Mouse (Mus musculus) midbrain, embryonic 10.5 days (tissue): Measurements from ENCODE around the gene Itsn1. TPM values are rescaled to one million over a fixed set of nuclear protein-coding genes. Genes with fewer than 3 reads are reported as not detected.

Experiments
- DNase-seq: peaks from one replicate; pipeline ENCODE4 v3.0.0-alpha.2; 2017; ENCODE audit warnings: low spot score
- H3K27ac ChIP-seq: fragments of 300-500 bp; sonication (generic); replicated peaks from 2 replicates; pipeline ENCODE4 v1.5.1; 2016; ENCODE audit warnings: mild to moderate bottlenecking
- H3K27me3 ChIP-seq: fragments of 300-500 bp; sonication (generic); 2 replicates; pipeline ENCODE4 v1.6.1; 2016; ENCODE audit warnings: low read depth, mild to moderate bottlenecking; ENCODE audit not compliant: poor library complexity, severe bottlenecking
- H3K36me3 ChIP-seq: fragments of 300-500 bp; sonication (generic); 2 replicates; pipeline ENCODE4 v1.6.1; 2016; ENCODE audit warnings: mild to moderate bottlenecking, moderate library complexity
- H3K4me1 ChIP-seq: fragments of 300-500 bp; sonication (generic); 2 replicates; pipeline ENCODE4 v1.6.1; 2016
- H3K4me3 ChIP-seq: fragments of 300-500 bp; sonication (generic); 2 replicates; pipeline ENCODE4 v1.5.1; 2016; ENCODE audit warnings: mild to moderate bottlenecking, moderate library complexity
- H3K9me3 ChIP-seq: fragments of 300-500 bp; sonication (generic); replicated peaks from 2 replicates; pipeline ENCODE4 v1.6.1; 2016; ENCODE audit warnings: mild to moderate bottlenecking
- WGBS: fragments of 180-500 bp; shearing (Covaris S2); methylation state at CpG from one replicate; pipeline ENCODE4 v1.1.7; 2016; 5-methylcytosine and 5-hydroxymethylcytosine counted together
- polyA plus RNA-seq: library from polyadenylated mRNA; unstranded; fragments of >200 nt; fragmentation: Nextera tagmentation; extraction: Ambion mirVana; gene quantifications from 2 replicates; pipeline ENCODE4 v1.2.1, GENCODE M21; 2016

The Itsn1 gene
- polyA plus RNA-seq, 1 experiment from 2014 or later = 49.5 TPM

GRCm38 (mm10) chr16:91810235-91810634, 81.2 kb downstream of the Itsn1 start:
- no peaks in the 10 kb centered on the region for H3K27me3 ChIP-seq
- no peak overlapping the region for H3K27ac ChIP-seq
- H3K4me1 ChIP-seq = no peaks in the 10 kb centered on the region
- H3K9me3 ChIP-seq = no peaks in the 10 kb centered on the region
- H3K36me3 ChIP-seq = peaks cover 90% of the 10 kb centered on the region
- DNase-seq = no peak
- no peak overlapping the region for H3K4me3 ChIP-seq
- WGBS = 96% methylated on average over 7 of the region's 7 CpGs

DNA sequence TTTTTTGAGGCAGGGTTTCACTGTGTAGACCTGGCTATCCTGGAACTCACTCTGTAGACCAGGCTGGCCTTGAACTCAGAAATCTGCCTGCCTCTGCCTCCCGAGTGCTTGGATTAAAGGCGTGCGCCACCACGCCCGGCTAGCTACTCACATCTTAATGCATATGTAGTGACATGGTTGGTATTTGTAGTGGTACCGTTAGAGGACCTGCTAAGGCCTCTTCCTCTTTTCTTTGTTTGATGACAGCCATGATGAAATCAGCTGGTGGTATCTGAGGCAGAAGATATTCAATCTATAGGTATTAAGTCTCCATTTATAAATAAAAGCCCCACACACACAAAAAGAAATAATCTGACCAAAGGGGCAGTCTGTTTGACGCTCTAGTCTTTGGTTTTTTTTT, 82.3 kb downstream of the Itsn1 start:
- Histone ChIP-seq H3K9me3 (no peaks in the 10 kb centered on the region), H3K4me3 (no peak overlapping the region), H3K4me1 (no peaks in the 10 kb centered on the region), H3K36me3 (peaks cover 92% of the 10 kb centered on the region), H3K27me3 (no peaks in the 10 kb centered on the region), H3K27ac (no peak overlapping the region)
- no peak for DNase-seq
- WGBS = 94% methylated on average over 7 of the region's 7 CpGs

DNA sequence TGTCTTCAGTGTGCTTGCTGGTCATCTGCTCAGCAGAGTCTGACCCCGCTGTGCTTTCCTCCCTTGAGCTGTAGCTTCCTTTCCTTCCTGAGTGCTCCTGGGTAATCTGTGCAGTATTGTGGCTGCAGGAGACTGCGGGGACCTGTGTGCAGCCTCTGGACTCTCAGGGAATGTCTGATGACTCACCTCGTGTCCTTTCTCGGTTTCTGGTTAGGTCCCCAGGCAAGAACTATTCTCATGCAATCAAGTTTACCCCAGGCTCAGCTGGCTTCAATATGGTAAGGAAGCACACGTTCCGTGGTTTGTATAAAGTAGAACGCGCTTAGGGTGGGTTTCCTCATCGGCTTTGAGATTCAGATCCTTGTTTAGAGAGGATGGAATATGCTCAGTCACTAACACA, 82.8 kb downstream of the Itsn1 start:
- DNase-seq = no peak
- no peaks in the 10 kb centered on the region for H3K9me3 ChIP-seq
- H3K27ac ChIP-seq = no peak overlapping the region
- H3K36me3 ChIP-seq = peaks cover 93% of the 10 kb centered on the region
- H3K27me3 ChIP-seq = no peaks in the 10 kb centered on the region
- WGBS = 96% methylated on average over 9 of the region's 9 CpGs
- no peak overlapping the region for H3K4me3 ChIP-seq
- no peaks in the 10 kb centered on the region for H3K4me1 ChIP-seq

DNA sequence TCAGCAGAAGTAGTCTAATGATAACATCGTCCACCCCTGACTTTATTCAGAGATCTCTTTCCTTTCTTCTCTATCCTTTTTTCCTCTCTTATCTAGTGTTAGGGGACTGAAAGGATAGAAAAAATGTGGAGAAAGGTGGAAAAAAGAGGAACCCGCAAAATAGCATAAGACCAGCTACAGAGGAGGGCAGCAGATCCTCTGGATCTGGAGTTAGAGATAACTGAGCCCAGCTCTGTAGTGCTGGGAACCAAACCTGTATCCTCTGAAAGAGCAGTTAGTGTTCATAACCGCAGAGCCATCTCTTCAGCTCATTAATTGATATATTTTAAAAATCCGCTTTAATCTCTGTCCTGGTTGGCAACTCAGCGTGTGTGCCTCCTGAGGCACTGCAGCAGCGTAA, 84.5 kb downstream of the Itsn1 start:
- Histone ChIP-seq H3K27me3 (no peaks in the 10 kb centered on the region), H3K4me3 (no peak overlapping the region), H3K9me3 (no peaks in the 10 kb centered on the region; the same call in 1 of the 2 replicates), H3K4me1 (no peaks in the 10 kb centered on the region), H3K27ac (no peak overlapping the region), H3K36me3 (peaks cover 95% of the 10 kb centered on the region)
- 90% methylated on average over 6 of the region's 6 CpGs for WGBS
- no peak for DNase-seq

DNA sequence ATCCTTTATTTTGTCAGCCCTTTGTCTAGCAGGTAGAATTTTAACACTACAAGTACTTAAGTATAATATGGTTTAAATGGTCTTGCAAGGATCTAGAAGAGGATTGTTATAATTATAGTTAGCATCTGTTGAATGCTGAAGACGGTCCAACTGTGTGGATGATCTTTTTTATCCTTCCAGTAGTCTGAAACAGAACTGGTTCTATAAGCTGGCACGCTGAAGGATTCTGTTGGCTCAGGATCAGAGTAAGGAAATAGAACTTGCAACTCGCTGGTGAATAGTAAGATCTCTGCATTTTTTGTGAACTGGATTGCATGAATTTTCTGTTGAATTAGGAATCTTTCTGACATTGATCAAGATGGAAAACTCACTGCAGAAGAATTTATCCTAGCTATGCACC, 86.0 kb downstream of the Itsn1 start:
- Histone ChIP-seq H3K36me3 (peaks cover 95% of the 10 kb centered on the region), H3K27me3 (no peaks in the 10 kb centered on the region)
- WGBS = 94% methylated on average over 3 of the region's 3 CpGs

DNA sequence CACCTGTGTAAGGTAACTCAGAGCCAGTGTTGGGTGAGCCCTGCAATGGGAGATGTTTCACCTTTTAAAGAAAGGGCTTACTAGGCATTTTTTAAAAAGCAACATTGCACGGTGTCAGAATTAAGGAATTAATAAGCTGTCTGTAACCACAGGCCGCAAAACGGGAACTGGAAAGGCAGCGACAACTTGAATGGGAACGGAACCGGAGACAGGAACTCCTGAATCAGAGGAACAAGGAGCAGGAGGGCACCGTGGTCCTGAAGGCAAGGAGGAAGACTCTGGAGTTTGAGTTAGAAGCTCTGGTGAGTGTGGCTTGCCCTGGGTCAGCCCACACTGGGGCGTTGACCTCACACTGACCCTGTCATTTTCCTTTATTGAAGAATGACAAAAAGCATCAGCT, 91.2 kb downstream of the Itsn1 start:
- H3K4me3 ChIP-seq = no peak overlapping the region
- 94% methylated on average over 8 of the region's 8 CpGs for WGBS
- peaks cover 89% of the 10 kb centered on the region for H3K36me3 ChIP-seq
- H3K4me1 ChIP-seq = no peaks in the 10 kb centered on the region
- no peaks in the 10 kb centered on the region; the same call in 1 of the 2 replicates for H3K9me3 ChIP-seq
- no peaks in the 10 kb centered on the region for H3K27me3 ChIP-seq
- no peak for DNase-seq
- H3K27ac ChIP-seq = no peak overlapping the region

More for the DNA sequence above, 86.0 kb downstream of the Itsn1 start:
- H3K4me1 ChIP-seq = no peaks in the 10 kb centered on the region
- no peak overlapping the region for H3K27ac ChIP-seq
- no peak overlapping the region for H3K4me3 ChIP-seq
- no peak for DNase-seq
- no peaks in the 10 kb centered on the region; the same call in 1 of the 2 replicates for H3K9me3 ChIP-seq

DNA sequence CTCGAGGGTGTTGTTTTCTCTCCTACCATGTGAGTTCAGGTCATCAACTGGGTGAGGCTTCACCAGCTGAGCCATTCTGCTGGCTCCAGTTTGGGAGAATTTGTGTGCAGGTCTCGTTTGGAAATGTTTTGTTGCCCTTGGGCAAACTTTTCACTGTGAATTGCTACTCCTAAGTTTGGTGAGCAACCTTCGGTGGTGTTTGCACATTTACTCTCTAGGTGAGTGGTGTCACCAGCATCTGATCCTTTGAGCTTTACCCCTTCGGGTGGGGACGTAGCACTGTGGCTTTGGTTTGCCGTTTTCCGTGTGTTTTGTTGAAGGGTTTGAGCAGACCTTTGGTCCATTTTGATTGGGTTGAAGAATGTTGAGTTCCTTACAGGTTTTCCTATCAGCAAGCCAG, 93.2 kb downstream of the Itsn1 start:
- Histone ChIP-seq H3K27ac (no peak overlapping the region), H3K4me3 (no peak overlapping the region), H3K27me3 (no peaks in the 10 kb centered on the region), H3K4me1 (peaks cover 18% of the 10 kb centered on the region), H3K36me3 (peaks cover 83% of the 10 kb centered on the region), H3K9me3 (no peaks in the 10 kb centered on the region; the same call in 1 of the 2 replicates)
- DNase-seq = no peak
- WGBS = 92% methylated on average over 7 of the region's 7 CpGs

DNA sequence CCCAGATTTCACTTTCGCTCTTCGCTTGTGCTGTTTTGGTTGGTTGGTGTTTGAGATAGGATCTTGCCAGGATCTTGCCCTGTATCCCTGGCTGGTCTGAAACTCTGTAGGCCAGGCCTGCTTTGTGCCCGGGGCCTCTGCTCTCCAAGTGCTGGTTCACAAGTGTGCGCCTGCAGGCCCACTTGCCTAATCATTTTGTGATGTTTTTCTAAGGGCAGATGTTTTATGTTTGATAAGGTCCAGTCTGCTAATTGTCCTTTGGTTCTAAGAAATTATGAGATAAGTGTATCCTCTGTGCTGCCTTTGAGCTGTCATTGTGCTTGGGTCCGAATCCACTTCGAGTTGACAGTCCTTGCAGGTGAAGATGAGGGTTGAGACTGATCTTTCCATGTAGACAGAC, 93.7 kb downstream of the Itsn1 start:
- H3K36me3 ChIP-seq = peaks cover 83% of the 10 kb centered on the region
- WGBS = 94% methylated on average over 6 of the region's 6 CpGs
- H3K27me3 ChIP-seq = no peaks in the 10 kb centered on the region
- H3K4me3 ChIP-seq = no peak overlapping the region
- DNase-seq = no peak
- no peaks in the 10 kb centered on the region; the same call in 1 of the 2 replicates for H3K9me3 ChIP-seq
- H3K4me1 ChIP-seq = peaks cover 22% of the 10 kb centered on the region
- no peak overlapping the region for H3K27ac ChIP-seq

GRCm38 (mm10) chr16:91825774-91826325, 96.8 kb downstream of the Itsn1 start:
- no peak for DNase-seq
- Histone ChIP-seq H3K36me3 (peaks cover 82% of the 10 kb centered on the region), H3K9me3 (no peaks in the 10 kb centered on the region), H3K4me1 (peaks cover 46% of the 10 kb centered on the region), H3K27me3 (no peaks in the 10 kb centered on the region), H3K27ac (no peak overlapping the region), H3K4me3 (no peak overlapping the region)
- 71% methylated on average over 9 of the region's 9 CpGs for WGBS

GRCm38 (mm10) chr16:91826893-91827292, 97.8 kb downstream of the Itsn1 start:
- WGBS = 26% methylated on average over 2 of the region's 2 CpGs
- Histone ChIP-seq H3K36me3 (peaks cover 82% of the 10 kb centered on the region), H3K27ac (peak overlapping the region; percentile 73), H3K27me3 (no peaks in the 10 kb centered on the region), H3K9me3 (no peaks in the 10 kb centered on the region), H3K4me1 (peaks cover 49% of the 10 kb centered on the region), H3K4me3 (no peak overlapping the region)
- peak; percentile 39 for DNase-seq

DNA sequence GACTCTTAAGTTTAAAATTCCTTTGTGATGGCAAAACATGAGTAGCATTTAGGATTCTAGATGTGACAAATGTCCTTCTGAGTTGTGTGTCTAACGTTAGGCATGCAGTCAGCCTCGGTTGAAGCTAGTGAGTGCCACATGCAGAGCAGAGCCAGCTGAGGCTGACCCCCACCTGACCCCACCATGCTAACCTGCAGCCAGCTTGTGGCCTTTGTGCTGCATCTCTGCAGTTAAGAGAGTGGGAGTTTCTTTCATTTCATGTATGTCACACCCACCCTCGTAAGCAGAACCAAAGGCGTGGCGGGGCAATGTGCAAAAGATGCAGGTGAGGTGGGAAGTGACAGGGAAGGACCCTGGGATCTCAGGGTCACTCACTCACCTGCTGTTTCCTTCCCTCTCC, 98.4 kb downstream of the Itsn1 start:
- peaks cover 49% of the 10 kb centered on the region for H3K4me1 ChIP-seq
- DNase-seq = no peak
- peaks cover 80% of the 10 kb centered on the region for H3K36me3 ChIP-seq
- no peaks in the 10 kb centered on the region for H3K9me3 ChIP-seq
- H3K27ac ChIP-seq = peak overlapping the region; percentile 73; the same call in 1 of the 2 replicates
- WGBS = 63% methylated on average over 5 of the region's 5 CpGs
- H3K4me3 ChIP-seq = no peak overlapping the region
- no peaks in the 10 kb centered on the region for H3K27me3 ChIP-seq

DNA sequence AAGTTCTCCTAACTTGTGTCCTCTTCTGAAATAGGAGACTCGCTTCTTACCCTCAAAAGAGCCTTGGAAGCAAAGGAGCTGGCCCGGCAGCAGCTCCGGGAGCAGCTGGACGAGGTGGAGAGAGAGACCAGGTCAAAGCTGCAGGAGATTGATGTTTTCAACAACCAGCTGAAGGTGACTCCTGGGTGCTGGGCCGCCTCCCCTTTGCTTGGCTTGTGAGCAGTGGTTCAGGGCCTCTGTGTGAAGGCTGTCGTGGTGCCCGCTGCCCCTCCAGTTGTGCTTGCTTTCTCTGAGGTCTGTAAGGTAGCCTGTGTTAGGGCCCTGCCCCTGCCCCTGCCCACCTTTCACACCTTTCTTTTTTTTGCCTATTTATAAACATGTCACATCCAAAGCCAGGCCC, 99.1 kb downstream of the Itsn1 start:
- Histone ChIP-seq H3K27me3 (no peaks in the 10 kb centered on the region), H3K27ac (peak overlapping the region; percentile 17; the same call in 1 of the 2 replicates), H3K4me3 (no peak overlapping the region), H3K9me3 (no peaks in the 10 kb centered on the region), H3K4me1 (peaks cover 49% of the 10 kb centered on the region), H3K36me3 (peaks cover 73% of the 10 kb centered on the region)
- WGBS = 76% methylated on average over 7 of the region's 7 CpGs
- DNase-seq = no peak

GRCm38 (mm10) chr16:91828603-91829002, 99.5 kb downstream of the Itsn1 start:
- WGBS = 70% methylated on average over 5 of the region's 5 CpGs
- Histone ChIP-seq H3K9me3 (no peaks in the 10 kb centered on the region), H3K27me3 (no peaks in the 10 kb centered on the region), H3K27ac (no peak overlapping the region), H3K4me1 (peaks cover 49% of the 10 kb centered on the region), H3K36me3 (peaks cover 72% of the 10 kb centered on the region), H3K4me3 (no peak overlapping the region)
- DNase-seq = no peak

DNA sequence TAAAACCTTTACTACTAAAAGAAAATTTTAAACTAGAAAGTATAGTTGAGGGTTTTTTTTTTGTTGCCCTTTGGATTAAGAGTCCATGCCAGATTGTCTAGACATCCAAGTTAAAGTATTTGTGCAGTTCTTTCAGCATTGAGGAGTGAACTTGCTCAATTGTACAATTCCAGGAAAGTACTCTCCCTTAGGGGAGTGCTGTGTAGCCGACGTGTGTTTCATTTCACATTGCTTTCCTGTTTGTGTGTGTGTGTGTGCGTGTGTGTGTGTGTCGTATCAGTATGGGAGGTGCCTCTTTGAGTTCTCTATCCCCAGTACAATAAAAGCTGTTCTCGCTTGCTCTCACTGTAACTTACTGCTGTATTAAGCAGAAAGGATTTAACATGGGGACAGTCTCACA, 100.0 kb downstream of the Itsn1 start:
- WGBS = 88% methylated on average over 5 of the region's 5 CpGs
- Histone ChIP-seq H3K9me3 (no peaks in the 10 kb centered on the region), H3K4me3 (no peak overlapping the region), H3K27me3 (no peaks in the 10 kb centered on the region), H3K4me1 (peaks cover 49% of the 10 kb centered on the region), H3K27ac (no peak overlapping the region), H3K36me3 (peaks cover 72% of the 10 kb centered on the region)
- no peak for DNase-seq
